Mouse (Mus musculus): ENCODE measurements at regions not wholly inside any gene's neighbourhood (a gene's known extent, or its start where the extent isn't known, plus 50 kb on each side); places are given as distances from the start of the nearest gene placed in this dataset.
A peak's percentile ranks its signal among the peaks of the same experiment; 100 is the strongest.

DNA sequence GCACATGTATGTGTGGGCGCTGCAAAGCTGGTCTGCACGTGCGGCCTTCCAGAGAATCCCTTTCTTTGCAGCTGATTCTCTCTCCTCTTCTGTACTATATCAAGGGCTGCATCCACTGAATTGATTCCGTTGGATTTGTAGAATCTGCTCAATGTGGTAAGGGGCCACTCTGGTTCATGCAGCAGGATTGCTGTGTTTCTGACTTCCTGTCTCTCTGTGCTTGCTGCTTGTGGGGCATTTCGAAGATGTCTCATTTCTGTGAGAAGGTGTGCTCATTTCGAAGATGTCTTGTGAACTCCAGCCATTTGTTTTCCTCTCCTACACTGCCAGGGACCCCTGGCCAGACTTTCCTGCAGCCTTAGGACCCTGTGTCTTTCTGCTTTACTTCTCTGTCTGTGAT, 1215.9 kb upstream of the A1bg start:
- no peaks in the 10 kb centered on the region for H3K9me3 ChIP-seq
- ATAC-seq (replicated peaks), result no peak
- 86% methylated on average over 6 of the region's 6 CpGs for WGBS

DNA sequence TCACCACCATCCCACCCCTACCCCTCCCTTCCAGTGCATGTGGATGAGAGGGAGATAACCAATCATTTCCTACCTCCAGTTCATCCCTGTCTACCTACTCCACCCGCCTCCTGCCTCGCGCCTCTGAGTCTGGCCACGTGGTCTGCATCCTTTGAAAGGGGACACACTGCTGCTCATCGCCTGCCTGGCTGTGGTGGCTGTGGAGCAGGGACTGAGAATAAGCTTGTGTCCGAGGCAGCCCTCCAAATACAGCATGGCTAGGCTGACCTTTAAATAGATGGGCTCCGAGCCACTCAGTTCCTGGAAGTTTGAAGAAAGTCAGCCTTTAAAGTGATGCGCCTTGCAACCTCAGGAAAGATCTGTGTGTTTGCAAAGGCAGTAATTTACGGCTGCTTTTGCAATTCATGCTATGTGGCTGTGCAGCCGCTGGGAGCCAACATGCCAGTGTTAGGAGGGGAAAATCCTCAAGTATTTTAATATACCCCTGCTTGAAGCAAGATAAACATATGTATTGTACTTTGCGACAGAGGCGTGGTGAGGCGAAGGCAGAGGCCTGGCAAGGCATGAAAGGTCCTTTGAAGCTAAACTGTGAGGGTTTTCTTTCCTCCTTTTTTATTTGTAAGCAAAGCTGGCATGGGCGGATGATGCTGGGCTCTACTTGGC, 1214.3 kb upstream of the A1bg start:
- H3K27ac ChIP-seq (replicated peaks), result no peak overlapping the region
- H3K9me3 ChIP-seq, result no peaks in the 10 kb centered on the region
- 50% methylated on average over 14 of the region's 14 CpGs for whole genome bisulfite sequencing
- no peaks in the 10 kb centered on the region for H3K27me3 ChIP-seq
- H3K9ac ChIP-seq (replicated peaks), result no peak overlapping the region
- no peak overlapping the region for H3K4me3 ChIP-seq
- no peaks in the 10 kb centered on the region for H3K36me3 ChIP-seq
- peak; percentile 59 for ATAC-seq (replicated peaks)
- no peak overlapping the region for H3K4me2 ChIP-seq (replicated peaks)
- H3K4me1 ChIP-seq, result peaks cover 11% of the 10 kb centered on the region; the same call in 1 of the 2 replicates

More for the DNA sequence above, 1215.9 kb upstream of the A1bg start:
- H3K36me3 ChIP-seq, result no peaks in the 10 kb centered on the region
- H3K4me2 ChIP-seq (replicated peaks), result no peak overlapping the region
- H3K27ac ChIP-seq (replicated peaks), result no peak overlapping the region
- H3K4me1 ChIP-seq, result peaks cover 11% of the 10 kb centered on the region; the same call in 1 of the 2 replicates
- no peak overlapping the region for H3K4me3 ChIP-seq
- H3K27me3 ChIP-seq, result no peaks in the 10 kb centered on the region
- H3K9ac ChIP-seq (replicated peaks), result no peak overlapping the region

GRCm38 (mm10) chr15:62134835-62135234, 1212.0 kb upstream of the A1bg start:
- WGBS, result 87% methylated on average over 8 of the region's 8 CpGs
- no peak overlapping the region for H3K27ac ChIP-seq (replicated peaks)
- no peaks in the 10 kb centered on the region for H3K27me3 ChIP-seq
- peaks cover 11% of the 10 kb centered on the region; the same call in 1 of the 2 replicates for H3K4me1 ChIP-seq
- H3K4me2 ChIP-seq (replicated peaks), result no peak overlapping the region
- no peaks in the 10 kb centered on the region for H3K9me3 ChIP-seq
- no peaks in the 10 kb centered on the region for H3K36me3 ChIP-seq
- H3K9ac ChIP-seq (replicated peaks), result no peak overlapping the region
- H3K4me3 ChIP-seq, result no peak overlapping the region
- no peak for ATAC-seq (replicated peaks)

DNA sequence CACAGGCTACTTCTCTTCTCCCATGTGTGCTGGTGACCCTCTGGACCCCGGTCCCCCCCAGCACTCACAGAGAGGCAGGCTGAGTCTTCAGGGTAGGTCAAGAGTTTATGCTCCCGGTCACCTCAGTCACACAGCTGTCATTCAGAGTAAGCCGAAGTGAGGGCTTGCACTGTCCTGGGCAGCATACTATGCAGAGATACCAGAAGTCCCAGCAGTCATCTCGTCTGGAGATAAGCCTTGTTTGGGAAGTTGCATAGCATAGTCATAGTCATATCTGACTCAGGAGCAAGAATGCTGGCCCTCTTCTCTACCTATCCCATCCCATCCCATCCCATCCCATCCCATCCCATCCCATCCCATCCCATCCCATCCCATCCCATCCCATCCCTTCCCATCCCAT, 1211.5 kb upstream of the A1bg start:
- Histone ChIP-seq H3K27ac (replicated peaks) (no peak overlapping the region), H3K27me3 (no peaks in the 10 kb centered on the region), H3K4me3 (no peak overlapping the region), H3K36me3 (no peaks in the 10 kb centered on the region), H3K4me2 (replicated peaks) (no peak overlapping the region), H3K4me1 (peaks cover 11% of the 10 kb centered on the region; the same call in 1 of the 2 replicates), H3K9ac (replicated peaks) (no peak overlapping the region), H3K9me3 (no peaks in the 10 kb centered on the region)
- ATAC-seq (replicated peaks), result no peak
- WGBS, result 97% methylated on average over 4 of the region's 4 CpGs

GRCm38 (mm10) chr15:62132895-62133294, 1210.1 kb upstream of the A1bg start:
- no peaks in the 10 kb centered on the region for H3K9me3 ChIP-seq
- no peak for ATAC-seq (replicated peaks)
- H3K4me3 ChIP-seq, result no peak overlapping the region
- H3K4me1 ChIP-seq, result peaks cover 11% of the 10 kb centered on the region; the same call in 1 of the 2 replicates
- no peak overlapping the region for H3K4me2 ChIP-seq (replicated peaks)
- H3K9ac ChIP-seq (replicated peaks), result no peak overlapping the region
- H3K27me3 ChIP-seq, result no peaks in the 10 kb centered on the region
- H3K36me3 ChIP-seq, result no peaks in the 10 kb centered on the region
- H3K27ac ChIP-seq (replicated peaks), result no peak overlapping the region
- 67% methylated on average over 2 of the region's 2 CpGs for WGBS

DNA sequence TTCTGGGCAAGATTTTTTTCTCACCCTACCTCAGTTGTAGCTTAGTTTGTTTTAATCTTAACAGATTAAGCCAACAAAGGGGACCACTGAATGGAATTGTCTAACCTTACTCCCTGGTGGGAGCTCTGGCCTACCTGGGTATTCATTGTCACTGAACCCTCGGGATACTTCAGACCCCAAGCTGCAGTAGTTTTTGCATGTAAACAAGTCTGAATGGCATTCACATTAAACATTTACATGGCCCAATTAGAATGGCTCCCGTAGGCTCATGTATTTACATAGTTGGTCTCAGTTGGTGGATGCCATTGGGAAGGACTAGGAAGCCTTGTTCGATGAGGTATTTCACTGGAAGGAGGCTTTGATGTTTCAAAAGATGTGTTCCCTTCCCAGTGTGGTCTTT, 1208.9 kb upstream of the A1bg start:
- WGBS, result 40% methylated on average over 3 of the region's 3 CpGs

DNA sequence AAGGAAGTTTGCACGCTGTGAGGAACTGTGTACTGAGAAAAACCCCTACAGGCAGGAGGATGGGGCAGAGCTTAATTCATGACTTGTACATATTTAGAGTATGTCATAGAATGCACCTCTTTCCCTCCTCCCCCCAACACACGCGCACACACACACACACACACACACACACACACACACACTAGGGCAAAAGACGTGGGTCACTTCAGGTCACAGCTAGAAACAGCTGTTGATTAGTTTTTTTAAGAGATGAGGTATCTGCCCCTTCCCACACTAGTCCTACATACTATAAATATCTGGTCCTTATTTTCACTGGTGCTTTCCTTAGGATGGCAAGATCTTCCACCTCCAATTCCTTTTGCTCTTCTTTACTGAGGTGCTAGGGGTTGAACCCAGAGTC, 1207.7 kb upstream of the A1bg start:
- Histone ChIP-seq H3K4me3 (no peak overlapping the region), H3K4me1 (0 out of 2 replicates have a peak, but pooled peaks cover 4% of the 10 kb centered on the region), H3K36me3 (no peaks in the 10 kb centered on the region), H3K27me3 (no peaks in the 10 kb centered on the region), H3K9ac (replicated peaks) (no peak overlapping the region), H3K9me3 (no peaks in the 10 kb centered on the region), H3K27ac (replicated peaks) (no peak overlapping the region), H3K4me2 (replicated peaks) (no peak overlapping the region)
- 92% methylated on average over 4 of the region's 4 CpGs for WGBS
- no peak for ATAC-seq (replicated peaks)

More for the DNA sequence above, 1208.9 kb upstream of the A1bg start:
- Histone ChIP-seq H3K27ac (replicated peaks) (no peak overlapping the region), H3K9me3 (no peaks in the 10 kb centered on the region), H3K27me3 (no peaks in the 10 kb centered on the region), H3K4me2 (replicated peaks) (no peak overlapping the region), H3K9ac (replicated peaks) (no peak overlapping the region), H3K36me3 (no peaks in the 10 kb centered on the region), H3K4me3 (no peak overlapping the region), H3K4me1 (0 out of 2 replicates have a peak, but pooled peaks cover 4% of the 10 kb centered on the region)
- no peak for ATAC-seq (replicated peaks)

- Histone ChIP-seq H3K9me3 (no peaks in the 10 kb centered on the region), H3K27me3 (no peaks in the 10 kb centered on the region), H3K4me1 (0 out of 2 replicates have a peak, but pooled peaks cover 4% of the 10 kb centered on the region), H3K9ac (replicated peaks) (no peak overlapping the region), H3K4me3 (no peak overlapping the region), H3K27ac (replicated peaks) (no peak overlapping the region), H3K4me2 (replicated peaks) (no peak overlapping the region), H3K36me3 (no peaks in the 10 kb centered on the region)
- no peak for ATAC-seq (replicated peaks)
- 25% methylated on average over 11 of the region's 11 CpGs for WGBS
Measured at GRCm38 (mm10) chr15:62128546-62129212, 1205.9 kb upstream of the A1bg start.

DNA sequence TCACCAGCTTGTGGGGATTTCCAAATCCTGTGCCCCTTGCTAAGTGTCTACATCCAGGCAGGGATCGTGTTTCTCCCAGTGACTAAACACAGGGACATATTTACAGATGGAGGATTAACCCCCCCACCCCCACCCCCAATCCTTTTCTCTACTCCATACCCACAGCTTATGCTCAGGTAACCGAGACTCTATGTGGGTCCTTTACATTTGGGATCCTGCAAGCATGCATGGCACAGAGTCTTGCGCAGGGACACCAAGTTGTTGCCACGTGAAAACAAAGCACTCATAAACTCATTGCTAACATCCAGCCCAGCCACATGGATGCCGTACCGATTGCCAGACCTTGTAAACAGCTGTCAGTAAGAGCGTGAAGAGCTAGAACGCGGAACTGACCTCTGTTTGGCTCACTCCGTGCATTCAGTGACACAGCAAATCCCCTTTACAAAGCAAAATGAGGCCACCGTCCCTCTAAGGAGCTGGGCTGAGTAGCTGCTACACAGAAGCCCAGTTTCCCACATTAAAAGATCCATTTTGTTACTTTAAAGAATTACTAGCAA, 1204.9 kb upstream of the A1bg start:
- no peak overlapping the region for H3K4me2 ChIP-seq (replicated peaks)
- no peaks in the 10 kb centered on the region for H3K27me3 ChIP-seq
- 15% methylated on average over 11 of the region's 11 CpGs for WGBS
- no peak overlapping the region for H3K27ac ChIP-seq (replicated peaks)
- no peaks in the 10 kb centered on the region for H3K36me3 ChIP-seq
- no peak overlapping the region for H3K9ac ChIP-seq (replicated peaks)
- H3K4me3 ChIP-seq, result no peak overlapping the region
- no peaks in the 10 kb centered on the region for H3K9me3 ChIP-seq
- H3K4me1 ChIP-seq, result 0 out of 2 replicates have a peak, but pooled peaks cover 4% of the 10 kb centered on the region
- ATAC-seq (replicated peaks), result peak; percentile 65

- no peak for ATAC-seq (replicated peaks)
- Histone ChIP-seq H3K4me2 (replicated peaks) (no peak overlapping the region), H3K27me3 (no peaks in the 10 kb centered on the region), H3K36me3 (no peaks in the 10 kb centered on the region), H3K27ac (replicated peaks) (no peak overlapping the region), H3K4me3 (no peak overlapping the region), H3K9me3 (no peaks in the 10 kb centered on the region), H3K9ac (replicated peaks) (no peak overlapping the region), H3K4me1 (0 out of 2 replicates have a peak, but pooled peaks cover 4% of the 10 kb centered on the region)
- WGBS, result 95% methylated on average over 7 of the region's 7 CpGs
Measured at GRCm38 (mm10) chr15:62125718-62126117, 1202.9 kb upstream of the A1bg start.

GRCm38 (mm10) chr15:62123756-62124155, 1200.9 kb upstream of the A1bg start:
- Histone ChIP-seq H3K4me2 (replicated peaks) (no peak overlapping the region), H3K9me3 (no peaks in the 10 kb centered on the region), H3K4me1 (0 out of 2 replicates have a peak, but pooled peaks cover 4% of the 10 kb centered on the region), H3K27ac (replicated peaks) (no peak overlapping the region), H3K36me3 (no peaks in the 10 kb centered on the region), H3K4me3 (no peak overlapping the region), H3K27me3 (no peaks in the 10 kb centered on the region), H3K9ac (replicated peaks) (no peak overlapping the region)
- WGBS, result 79% methylated on average over 4 of the region's 4 CpGs
- ATAC-seq (replicated peaks), result no peak

DNA sequence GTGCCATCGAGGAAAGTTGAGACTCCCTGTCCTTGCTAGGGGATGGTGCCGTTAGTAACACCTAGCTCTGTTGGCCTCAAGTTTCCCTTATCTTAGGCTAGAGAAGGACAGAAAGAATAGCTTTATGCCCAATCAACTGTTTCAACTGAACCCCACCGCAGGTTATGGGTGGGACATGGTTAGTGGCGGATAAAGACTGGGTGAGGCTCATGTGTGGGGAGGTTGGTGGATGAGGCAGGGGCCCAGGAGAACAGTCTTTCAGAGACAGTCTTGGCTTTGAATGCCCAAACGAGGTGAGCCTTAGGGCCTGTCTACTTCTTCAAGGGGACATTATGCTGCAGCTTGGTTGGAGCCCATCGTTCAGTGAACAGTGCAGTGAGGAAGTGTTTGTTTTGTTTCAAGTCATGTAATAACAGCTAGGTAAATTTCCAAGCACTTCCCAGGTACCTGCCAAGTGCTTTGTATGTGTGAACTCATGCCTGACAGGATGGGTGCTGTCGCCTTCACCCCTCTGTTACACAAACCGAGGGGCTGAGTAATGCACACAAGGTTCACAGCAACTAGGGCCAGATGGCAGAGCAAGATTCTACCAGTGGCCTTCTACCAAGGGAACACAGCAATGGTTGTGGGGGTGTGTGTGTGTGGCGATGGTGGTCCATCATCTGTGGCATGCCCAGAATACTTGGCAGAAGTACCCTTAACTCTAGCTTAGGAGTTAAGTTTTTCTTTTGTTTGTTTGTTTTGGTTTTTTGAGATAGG, 1199.6 kb upstream of the A1bg start:
- Histone ChIP-seq H3K9me3 (no peaks in the 10 kb centered on the region), H3K4me3 (no peak overlapping the region), H3K36me3 (no peaks in the 10 kb centered on the region), H3K4me1 (no peaks in the 10 kb centered on the region), H3K9ac (replicated peaks) (no peak overlapping the region), H3K27ac (replicated peaks) (no peak overlapping the region), H3K4me2 (replicated peaks) (no peak overlapping the region), H3K27me3 (no peaks in the 10 kb centered on the region)
- 87% methylated on average over 9 of the region's 9 CpGs for WGBS
- no peak for ATAC-seq (replicated peaks)

Data from forebrain, embryonic 15.5 days (tissue).